Mouse (Mus musculus) retina, adult 2 months (tissue): ENCODE measurements around the gene Fam83f.
A peak's percentile ranks its signal among the peaks of the same experiment; 100 is the strongest.
"Not testable (repeated sequence)": the region's sequence is repeated elsewhere in the genome, so short reads cannot be mapped to it uniquely, and the experiment has no call there.

Source experiments
- DNase-seq: peaks from one replicate; pipeline ENCODE4 v3.0.0-alpha.2; 2012; ENCODE audit warnings: low read depth, low spot score

Fam83f gene

DNA sequence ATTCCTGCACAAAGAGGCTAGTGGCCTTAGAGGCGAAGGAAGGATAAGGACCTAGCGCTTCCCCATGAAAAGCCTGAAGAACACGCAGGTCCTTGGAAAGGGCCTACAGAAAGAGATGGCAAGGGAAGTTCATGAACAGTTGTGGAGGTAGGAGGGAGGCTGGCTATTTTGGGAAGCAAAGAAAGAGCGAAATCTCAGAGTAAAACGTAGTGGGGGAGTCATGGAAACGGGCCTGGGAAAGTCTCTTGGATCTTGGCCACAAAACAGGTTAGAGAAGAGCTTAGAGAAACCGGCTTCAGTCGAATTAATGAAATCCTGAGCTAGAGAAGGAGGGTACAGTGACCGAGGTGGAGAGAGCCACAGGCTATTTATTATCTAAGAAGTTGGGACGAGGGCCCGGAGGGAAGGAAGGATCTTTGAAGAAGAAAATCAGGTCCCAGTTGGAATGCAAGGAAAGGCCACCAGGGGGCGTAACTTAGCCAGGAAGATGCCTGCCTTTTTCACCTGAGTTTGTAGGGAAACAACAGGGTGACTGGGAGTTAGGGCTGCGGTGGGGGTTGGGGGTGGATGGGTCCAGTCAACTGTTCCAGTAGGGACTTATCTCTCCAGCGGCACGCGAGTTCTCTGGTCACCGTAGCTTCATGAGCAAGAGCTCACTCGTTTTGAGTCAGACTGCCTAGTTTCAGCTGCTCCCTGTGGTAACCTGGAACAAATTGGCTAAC is 34.3 kb downstream of the Fam83f start:
- peak; percentile 58 for DNase-seq

DNA sequence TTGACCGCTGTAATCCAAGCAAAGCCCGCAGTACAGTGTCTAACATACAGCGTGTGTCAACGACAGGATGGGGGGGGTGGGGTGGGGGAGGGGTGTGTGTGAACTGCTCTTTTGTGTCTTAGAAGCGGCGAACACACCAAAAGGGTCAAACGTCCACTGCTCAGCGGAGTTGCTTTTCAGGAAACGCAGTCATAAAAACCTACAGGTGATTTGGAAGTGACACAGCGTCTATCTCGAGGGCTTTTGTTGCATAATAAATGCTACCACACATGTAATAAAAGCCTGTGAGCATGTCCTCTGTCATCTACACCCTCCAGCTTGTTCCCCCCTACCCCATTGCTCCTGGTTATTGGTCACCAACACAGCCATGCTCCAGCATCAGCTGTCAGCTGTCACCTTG is 34.9 kb downstream of the Fam83f start:
- no peak for DNase-seq

GRCm38 (mm10) chr15:80707088-80707487 is 35.4 kb downstream of the Fam83f start:
- no peak for DNase-seq

GRCm38 (mm10) chr15:80709593-80709992 is 37.9 kb downstream of the Fam83f start:
- no peak for DNase-seq

DNA sequence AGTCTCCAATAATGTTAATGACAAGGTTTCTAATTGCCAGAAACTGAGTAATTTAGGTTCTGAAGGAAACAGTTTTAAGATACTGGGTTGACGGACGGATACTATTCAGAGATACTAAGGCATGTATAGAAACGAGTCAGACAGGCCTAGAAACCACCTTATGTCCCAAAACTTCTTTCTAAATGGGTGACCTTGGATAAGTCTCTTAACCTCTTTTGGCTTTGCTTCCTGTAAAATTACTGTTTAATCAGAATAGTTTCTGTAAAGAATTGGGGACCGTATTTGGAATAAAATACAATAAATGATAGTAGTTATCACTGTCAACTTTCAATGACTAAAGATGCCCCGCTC is 38.6 kb downstream of the Fam83f start:
- no peak for DNase-seq

DNA sequence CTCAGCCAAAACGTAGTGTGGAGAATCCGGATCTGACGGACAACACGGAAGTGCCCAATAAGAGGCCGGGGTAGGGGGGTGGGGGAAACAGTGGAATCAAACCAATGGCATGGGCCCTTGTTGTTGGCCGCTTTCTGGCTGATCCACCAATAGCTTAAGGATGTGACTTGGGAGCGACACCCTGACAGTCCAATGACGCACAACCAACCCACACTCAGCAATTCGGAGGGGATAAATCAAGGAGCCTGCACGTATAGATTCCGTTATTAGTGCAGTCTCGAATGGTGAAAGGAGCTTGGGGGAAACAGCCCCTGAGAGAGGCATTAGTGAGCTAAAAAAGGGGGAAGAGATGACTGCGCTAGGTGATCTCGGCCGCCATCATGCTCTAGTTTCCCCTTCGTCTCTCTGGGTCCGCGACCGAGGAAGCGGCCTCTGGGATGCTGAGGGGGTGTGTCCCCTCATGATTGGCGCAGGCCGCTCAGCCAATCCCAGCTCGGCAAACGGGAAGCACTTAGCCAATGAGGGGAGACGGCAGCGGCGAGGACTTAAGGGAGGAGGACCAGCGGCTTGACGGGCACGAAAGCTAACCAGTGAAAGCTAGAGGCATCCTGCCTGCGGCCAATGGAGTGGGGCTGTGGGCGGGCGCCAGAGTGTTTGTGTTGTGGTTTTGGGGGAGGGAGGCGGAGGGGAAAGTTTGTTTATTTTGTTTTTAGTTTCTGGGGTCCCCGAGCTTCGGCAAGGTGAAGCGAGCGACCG is 39.1 kb downstream of the Fam83f start, which contains the start of gene Tnrc6b:
Gene Tnrc6b, plus strand, starts transcription at position 706 of the 756 bp plus-strand sequence.
- DNase-seq = peak; percentile 96

DNA sequence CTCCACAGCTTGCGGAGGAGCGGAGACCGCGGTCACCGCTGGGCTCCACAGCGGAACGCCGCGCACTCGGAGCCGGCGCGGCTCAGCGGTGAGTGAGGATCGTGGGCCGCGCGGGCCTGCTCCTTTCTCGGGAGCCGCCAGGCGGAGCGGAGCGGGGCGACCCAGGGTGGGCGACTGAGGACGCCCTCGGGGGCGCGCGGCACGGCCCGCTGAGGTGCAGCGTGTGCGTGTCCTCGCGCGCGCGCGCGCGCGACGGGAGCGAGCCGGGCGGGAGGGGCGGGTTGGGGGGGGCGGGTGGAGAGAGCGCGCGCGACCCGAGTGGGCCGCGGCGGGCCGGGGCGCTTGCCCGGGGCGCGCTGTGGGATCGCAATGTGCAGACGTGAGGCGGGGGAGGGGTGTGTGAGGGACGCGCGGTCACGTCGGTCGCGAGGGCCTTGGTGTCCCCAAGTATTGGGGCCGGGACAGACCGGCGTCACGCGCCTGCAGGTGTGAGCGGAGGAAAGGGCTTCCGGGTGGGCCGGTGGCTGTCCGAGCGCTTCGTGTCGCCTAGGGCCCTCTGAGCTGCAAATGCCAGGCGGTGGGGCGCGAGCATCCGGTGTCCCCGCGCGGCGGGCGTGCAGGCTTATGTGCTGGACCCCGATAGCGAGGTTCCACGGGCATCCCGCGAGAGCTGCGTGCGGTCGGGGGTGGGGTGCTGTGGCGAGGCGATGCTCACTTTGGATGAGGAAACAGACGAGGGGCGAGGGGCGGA is 39.9 kb downstream of the Fam83f start:
- no peak for DNase-seq

- DNase-seq = no peak
Observed at GRCm38 (mm10) chr15:80714299-80714698, 42.7 kb downstream of the Fam83f start.

DNA sequence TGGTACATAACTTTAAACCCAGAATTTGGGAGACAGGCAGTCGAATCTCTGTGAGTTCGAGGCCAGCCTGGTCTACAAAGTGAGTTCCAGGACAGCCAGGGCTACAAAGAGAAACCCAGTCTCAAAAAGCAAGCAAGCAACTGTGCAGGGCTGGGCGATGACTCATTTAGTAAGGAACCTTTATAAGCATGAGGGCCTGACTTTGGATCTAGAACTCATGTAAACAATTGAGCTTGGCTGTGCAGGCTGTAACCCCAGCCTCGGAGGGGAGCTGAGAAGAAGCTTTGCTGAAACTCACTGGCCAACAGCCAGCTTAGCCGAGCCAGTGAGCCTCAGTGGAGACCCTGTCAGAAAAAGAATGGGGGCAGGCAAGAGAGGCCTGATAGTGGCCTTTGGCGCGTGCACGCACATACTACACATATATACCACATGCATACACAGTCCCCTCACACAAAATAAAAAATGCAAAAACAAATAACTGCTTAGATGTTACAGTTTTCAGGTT is 45.0 kb downstream of the Fam83f start:
- DNase-seq = no peak

DNA sequence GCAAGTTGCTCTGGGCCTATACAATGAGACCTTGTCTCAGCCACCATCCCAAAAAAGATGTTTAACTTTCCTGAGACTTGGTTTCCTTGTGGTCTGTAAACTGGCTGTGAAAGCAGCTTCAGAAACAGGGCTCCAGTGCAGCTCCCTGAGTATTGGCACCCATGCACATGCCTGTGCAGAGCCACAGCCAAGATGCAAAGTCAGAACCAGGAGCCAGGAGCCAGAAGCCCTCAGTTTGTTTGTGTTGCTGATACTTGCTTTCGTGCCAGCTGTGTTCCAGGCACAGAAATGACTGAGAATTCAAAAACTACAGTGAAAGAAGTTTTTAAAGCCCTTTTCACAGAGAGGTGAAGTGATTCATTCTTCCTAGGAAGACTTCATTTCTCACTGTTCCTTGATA is 45.8 kb downstream of the Fam83f start:
- DNase-seq = no peak

DNA sequence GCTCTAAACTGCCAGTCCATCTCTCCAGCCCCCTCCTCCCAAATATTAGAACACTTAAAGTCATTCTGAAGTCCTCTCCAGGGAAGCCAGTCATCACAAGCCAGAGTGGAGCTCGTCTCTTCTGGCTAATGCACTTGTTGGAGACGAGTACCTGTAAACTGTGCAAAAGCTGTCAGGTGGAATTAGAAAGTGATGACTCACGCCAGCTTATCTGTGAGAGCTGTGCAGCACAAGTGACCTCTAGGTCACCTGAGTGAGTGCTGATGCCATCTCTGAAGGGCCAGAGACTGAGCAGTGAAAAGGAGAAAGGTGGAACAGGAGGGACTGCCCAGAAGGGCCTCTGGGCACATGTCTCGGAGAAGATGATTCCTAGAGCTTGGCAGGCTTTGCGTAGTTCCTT is 48.6 kb downstream of the Fam83f start:
- peak; percentile 61 for DNase-seq

GRCm38 (mm10) chr15:80721861-80722260 is 50.2 kb downstream of the Fam83f start:
- no peak for DNase-seq

GRCm38 (mm10) chr15:80722366-80722765 is 50.7 kb downstream of the Fam83f start:
- DNase-seq = no peak

DNA sequence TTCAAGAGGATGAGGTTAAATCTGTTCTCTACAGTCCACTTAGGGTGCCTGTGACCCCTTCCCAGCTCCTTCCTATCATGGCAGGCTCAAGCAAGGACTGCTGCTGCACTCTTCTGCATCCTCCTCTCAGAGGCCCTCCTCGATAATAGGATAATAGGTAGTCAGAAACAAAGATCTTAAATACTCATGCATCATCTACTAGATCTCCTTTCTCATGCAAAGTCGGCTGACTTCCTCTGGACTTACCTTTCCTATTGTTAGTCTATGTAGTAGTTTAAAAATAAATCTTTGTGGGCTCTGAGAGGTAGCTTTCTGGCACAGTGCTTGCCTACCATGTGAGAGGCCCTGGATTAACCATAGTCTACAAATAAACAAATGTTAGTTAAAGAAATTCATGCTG is 57.8 kb downstream of the Fam83f start:
- no peak for DNase-seq

- DNase-seq = no peak
Observed at GRCm38 (mm10) chr15:80731043-80731442, 59.4 kb downstream of the Fam83f start.

DNA sequence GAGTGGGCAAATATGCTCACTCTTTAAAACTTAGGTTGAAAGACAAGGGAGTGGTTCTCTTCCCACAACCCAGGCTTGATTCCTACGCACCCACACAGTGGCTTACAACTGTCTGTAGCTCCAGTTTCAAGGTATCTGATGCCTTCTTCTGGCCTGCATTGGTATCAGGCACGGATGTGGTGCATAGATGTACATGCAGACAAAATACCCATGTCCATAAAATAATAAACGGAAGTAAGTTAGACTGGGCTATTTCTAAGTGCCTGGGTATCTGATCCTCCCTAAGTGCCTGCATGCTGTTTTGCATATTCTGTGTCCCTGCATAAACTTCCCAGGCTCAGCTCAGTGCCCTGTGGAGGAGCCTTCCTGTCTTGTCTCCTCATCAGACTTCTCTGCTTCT is 59.9 kb downstream of the Fam83f start:
- no peak for DNase-seq

- no peak for DNase-seq
Observed at GRCm38 (mm10) chr15:80732266-80733030, 60.8 kb downstream of the Fam83f start.

DNA sequence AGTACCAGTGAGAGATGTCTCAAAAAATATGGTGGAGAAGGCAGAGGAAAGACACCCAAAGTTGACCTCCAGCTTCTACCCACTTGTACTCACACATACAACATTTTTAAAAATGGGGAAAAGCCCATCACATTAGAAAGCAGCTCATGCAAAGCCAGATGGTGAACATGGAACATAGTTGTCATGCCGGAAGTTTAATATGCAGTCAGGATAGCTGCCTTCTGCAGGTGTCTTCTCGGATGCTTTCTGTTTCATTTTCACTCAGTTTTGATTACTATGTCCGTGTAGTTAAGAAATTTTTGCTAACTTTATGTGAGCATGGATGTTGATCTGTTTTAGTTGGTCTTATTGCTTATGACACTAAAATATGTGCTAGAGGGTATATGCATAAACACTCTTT is 63.7 kb downstream of the Fam83f start:
- no peak for DNase-seq

GRCm38 (mm10) chr15:80735708-80736107 is 64.1 kb downstream of the Fam83f start:
- DNase-seq = not testable (repeated sequence)

DNA sequence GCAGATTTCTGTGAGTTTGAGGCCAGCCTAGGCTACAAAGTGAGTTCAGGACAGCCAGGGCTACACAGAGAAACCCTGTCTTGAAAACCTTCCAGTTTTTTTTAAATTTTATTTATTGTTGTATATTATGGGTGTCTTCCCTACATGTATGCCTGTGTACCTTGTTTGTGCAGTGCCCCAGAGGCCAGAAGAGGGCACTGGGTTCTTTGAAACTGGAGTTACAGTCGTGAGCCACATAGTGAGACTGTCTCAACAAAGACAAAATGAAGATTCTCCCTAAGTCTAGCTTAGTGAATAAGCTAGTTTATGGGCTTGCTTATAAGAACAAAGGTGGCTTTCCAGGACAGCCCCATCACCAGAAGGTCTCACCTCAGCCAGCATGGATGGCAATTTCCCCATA is 64.9 kb downstream of the Fam83f start:
- DNase-seq = no peak

GRCm38 (mm10) chr15:80738244-80738643 is 66.6 kb downstream of the Fam83f start:
- no peak for DNase-seq

DNA sequence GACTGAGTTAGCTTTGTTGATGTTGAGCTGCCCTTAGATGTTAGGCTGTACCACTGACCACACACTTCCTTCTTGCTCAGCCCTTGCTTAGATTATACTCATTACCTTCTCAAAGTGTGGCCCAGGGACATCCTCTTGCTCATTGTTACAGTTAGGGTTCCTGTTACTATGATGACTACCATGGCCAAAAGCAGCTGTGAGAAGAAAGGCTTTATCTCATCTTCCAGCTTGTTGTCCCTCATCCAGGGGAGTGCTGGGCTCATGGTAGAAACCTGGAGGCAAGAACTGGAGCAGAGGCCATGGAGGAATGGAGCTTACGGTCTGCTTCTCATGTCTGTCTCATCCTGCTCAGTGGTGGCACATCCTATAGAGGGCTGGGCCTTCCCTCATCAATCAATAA is 68.3 kb downstream of the Fam83f start:
- no peak for DNase-seq
